Mouse (Mus musculus) lung, embryonic 14.5 days (tissue): ENCODE measurements at regions not wholly inside any gene's neighbourhood (a gene's known extent, or its start where the extent isn't known, plus 50 kb on each side); places are given as distances from the start of the nearest gene placed in this dataset.

Source experiments
- ATAC-seq: fragments of 200-750 bp; cut with Nextera tagmentation; 2 replicates; pipeline ENCODE4 v1.8.0; 2017; ENCODE audit warnings: mild to moderate bottlenecking, moderate TSS enrichment, moderate library complexity; ENCODE audit not compliant: insufficient read depth
- DNase-seq: peaks from one replicate; pipeline ENCODE4 v3.0.0-alpha.2; 2015
- H3K27ac ChIP-seq: fragments of 300-500 bp; sonication (generic); 2 replicates; pipeline ENCODE4 v1.5.1; 2014; ENCODE audit warnings: low read depth, mild to moderate bottlenecking, moderate library complexity
- H3K27me3 ChIP-seq: fragments of 300-500 bp; sonication (generic); 2 replicates; pipeline ENCODE4 v1.6.1; 2014; ENCODE audit warnings: low read length, control low read depth; ENCODE audit not compliant: insufficient read depth
- H3K36me3 ChIP-seq: fragments of 300-500 bp; sonication (generic); 2 replicates; pipeline ENCODE4 v1.6.1; 2014; ENCODE audit warnings: control low read depth; ENCODE audit not compliant: insufficient read depth
- H3K4me1 ChIP-seq: fragments of 300-500 bp; sonication (generic); 2 replicates; pipeline ENCODE4 v1.6.1; 2014; ENCODE audit warnings: antibody characterized with exemption, control low read depth; ENCODE audit not compliant: insufficient read depth
- H3K4me2 ChIP-seq: fragments of 300-500 bp; sonication (generic); 2 replicates; pipeline ENCODE4 v1.6.1; 2014; ENCODE audit warnings: mild to moderate bottlenecking
- H3K4me3 ChIP-seq: fragments of 300-500 bp; sonication (generic); 2 replicates; pipeline ENCODE4 v1.5.1; 2014; ENCODE audit warnings: low read depth, low read length
- H3K9ac ChIP-seq: fragments of 300-500 bp; sonication (generic); 2 replicates; pipeline ENCODE4 v1.6.1; 2014
- H3K9me3 ChIP-seq: fragments of 300-500 bp; sonication (generic); 2 replicates; pipeline ENCODE4 v1.6.1; 2016; ENCODE audit warnings: low read depth, low read length, control low read depth
- CTCF ChIP-seq: IDR thresholded peaks from 2 replicates; pipeline ENCODE4 v1.5.1; 2016; ENCODE audit warnings: antibody characterized with exemption, low read depth
- WGBS: fragments of 180-500 bp; shearing (Covaris S2); extraction: QIAGEN DNeasy Blood & Tissue Kit; methylation state at CpG from one replicate; pipeline ENCODE4 v1.1.7; 2014; 5-methylcytosine and 5-hydroxymethylcytosine counted together

DNA sequence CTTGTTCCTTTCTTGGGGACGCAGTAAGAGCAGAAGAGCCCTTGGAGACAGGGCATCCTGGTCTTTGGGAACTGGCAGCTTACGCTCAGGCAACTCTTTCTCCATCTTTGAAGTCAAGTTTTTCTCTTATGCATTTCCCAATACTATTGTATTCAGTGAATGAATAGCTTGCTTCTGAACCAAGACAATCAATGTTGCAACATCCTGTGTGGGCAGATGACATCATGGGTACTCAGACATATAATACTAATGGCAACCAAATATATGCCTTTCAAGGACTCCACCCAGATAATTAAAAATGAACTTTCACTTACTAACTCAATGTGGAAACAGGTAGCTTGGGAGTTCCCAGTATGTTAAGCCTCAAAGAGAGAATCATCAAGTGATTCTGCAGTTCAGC is 104.6 kb downstream of the Ngf start:
- no peak overlapping the region for H3K27ac ChIP-seq
- H3K4me3 ChIP-seq = no peak overlapping the region
- H3K4me2 ChIP-seq = no peak overlapping the region
- H3K27me3 ChIP-seq = no peaks in the 10 kb centered on the region
- DNase-seq = no peak
- H3K9me3 ChIP-seq = no peaks in the 10 kb centered on the region
- 88% methylated on average over 2 of the region's 2 CpGs for WGBS
- no peak overlapping the region for H3K9ac ChIP-seq
- H3K4me1 ChIP-seq = no peaks in the 10 kb centered on the region
- no peak for TF ChIP-seq CTCF
- H3K36me3 ChIP-seq = no peaks in the 10 kb centered on the region
- ATAC-seq = no peak

DNA sequence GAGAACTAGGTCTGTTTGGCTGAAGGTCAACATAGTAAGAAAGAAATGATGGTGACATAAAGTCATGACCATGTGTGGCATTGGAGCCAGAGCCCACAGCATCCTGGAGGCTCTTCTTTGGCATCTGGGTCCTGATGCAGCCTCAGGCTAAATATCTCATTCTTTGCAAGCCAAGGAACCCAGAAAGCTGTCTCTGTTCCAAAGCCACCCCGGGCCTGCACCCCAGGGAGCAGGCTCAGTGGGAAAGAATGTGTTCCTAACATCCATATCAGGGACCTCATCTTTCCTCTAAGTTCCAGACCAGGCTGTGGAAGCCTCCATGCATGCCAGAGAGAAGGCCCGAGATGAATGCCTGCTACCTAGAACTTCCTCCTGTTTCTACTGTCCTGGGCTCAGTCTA is 107.2 kb downstream of the Ngf start:
- H3K27ac ChIP-seq = no peak overlapping the region
- H3K9me3 ChIP-seq = no peaks in the 10 kb centered on the region
- no peaks in the 10 kb centered on the region for H3K4me1 ChIP-seq
- no peak for TF ChIP-seq CTCF
- WGBS = 80% methylated on average over 2 of the region's 2 CpGs
- H3K4me3 ChIP-seq = no peak overlapping the region
- ATAC-seq (no peak), DNase-seq (no peak)
- H3K36me3 ChIP-seq = no peaks in the 10 kb centered on the region
- no peak overlapping the region for H3K9ac ChIP-seq
- H3K27me3 ChIP-seq = no peaks in the 10 kb centered on the region
- H3K4me2 ChIP-seq = no peak overlapping the region

DNA sequence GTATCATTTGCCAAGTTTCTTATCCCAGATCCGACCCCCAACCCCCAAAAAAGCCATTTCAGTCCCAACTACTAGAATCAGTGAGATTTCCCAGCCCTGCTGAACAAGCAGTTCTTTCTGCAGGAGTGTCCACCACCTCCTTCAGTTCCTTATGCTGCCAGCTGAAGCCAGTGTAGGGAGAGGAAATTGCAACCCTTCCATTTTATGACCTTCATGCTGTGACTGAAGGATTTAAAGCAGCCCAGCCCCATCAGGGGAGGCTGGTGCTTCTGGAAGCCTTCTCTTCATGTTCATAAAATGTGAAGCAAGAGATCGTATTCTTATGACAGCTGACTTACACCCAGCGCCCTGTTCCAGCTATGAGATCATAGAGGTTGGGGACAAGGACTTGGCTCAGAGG is 112.1 kb downstream of the Ngf start:
- DNase-seq (no peak), ATAC-seq (no peak)
- no peak overlapping the region for H3K4me2 ChIP-seq

DNA sequence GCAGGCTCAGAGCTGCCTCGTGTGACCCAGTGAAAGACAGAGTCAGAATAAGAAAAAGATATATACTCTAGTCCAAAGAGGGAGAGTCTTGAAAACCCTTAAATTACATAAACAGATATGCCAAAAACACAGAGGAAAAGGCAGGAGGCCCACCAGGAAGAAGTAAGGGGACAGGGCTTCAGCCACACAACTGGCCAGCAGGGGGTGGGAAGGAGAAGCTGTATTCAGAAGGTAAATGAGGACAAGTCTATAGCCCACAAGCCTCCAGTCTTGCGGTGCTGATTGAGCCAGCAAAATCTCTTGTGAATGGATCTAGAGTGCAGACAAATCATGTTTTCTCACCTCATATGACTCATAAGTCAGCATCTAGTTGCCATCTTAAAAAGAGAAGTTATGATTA is 115.4 kb downstream of the Ngf start:
- peak; percentile 19; the same call in 1 of the 2 replicates for TF ChIP-seq CTCF
- WGBS = 67% methylated on average over 2 of the region's 2 CpGs

More for the DNA sequence above, 112.1 kb downstream of the Ngf start:
- Histone ChIP-seq H3K9ac (no peak overlapping the region), H3K36me3 (no peaks in the 10 kb centered on the region), H3K27ac (no peak overlapping the region), H3K4me3 (no peak overlapping the region), H3K4me1 (no peaks in the 10 kb centered on the region), H3K27me3 (no peaks in the 10 kb centered on the region), H3K9me3 (no peaks in the 10 kb centered on the region)
- no peak for TF ChIP-seq CTCF
- 73% methylated on average over 3 of the region's 3 CpGs for WGBS

DNA sequence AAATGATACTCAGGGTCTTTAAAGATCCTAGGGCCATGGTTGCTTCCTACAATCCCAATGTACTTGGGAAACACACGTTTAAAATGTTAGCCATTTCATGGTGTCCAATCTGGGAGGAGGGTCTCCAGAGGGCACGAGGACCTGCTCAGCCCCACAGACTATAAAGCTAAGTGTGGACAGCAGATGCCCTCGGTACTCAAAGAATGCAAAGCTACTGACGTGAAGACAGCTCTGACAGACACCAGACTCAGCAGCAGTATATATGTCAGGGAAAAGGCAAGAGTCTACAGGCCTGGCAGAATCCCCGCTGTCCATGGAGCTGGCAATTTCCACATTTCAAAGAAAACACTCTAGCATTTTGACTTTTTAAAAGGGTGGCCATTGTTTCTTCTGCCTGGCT is 116.5 kb downstream of the Ngf start:
- H3K4me1 ChIP-seq = no peaks in the 10 kb centered on the region
- H3K9me3 ChIP-seq = no peaks in the 10 kb centered on the region
- no peak overlapping the region for H3K9ac ChIP-seq
- DNase-seq = no peak
- WGBS = 58% methylated on average over 5 of the region's 5 CpGs
- H3K4me3 ChIP-seq = no peak overlapping the region
- no peaks in the 10 kb centered on the region for H3K36me3 ChIP-seq
- TF ChIP-seq CTCF = no peak
- H3K4me2 ChIP-seq = no peak overlapping the region
- no peak for ATAC-seq
- H3K27ac ChIP-seq = no peak overlapping the region
- no peaks in the 10 kb centered on the region for H3K27me3 ChIP-seq

More for the DNA sequence above, 115.4 kb downstream of the Ngf start:
- Histone ChIP-seq H3K9ac (no peak overlapping the region), H3K4me1 (no peaks in the 10 kb centered on the region), H3K27ac (no peak overlapping the region), H3K9me3 (no peaks in the 10 kb centered on the region), H3K27me3 (no peaks in the 10 kb centered on the region), H3K4me3 (no peak overlapping the region), H3K36me3 (no peaks in the 10 kb centered on the region), H3K4me2 (no peak overlapping the region)
- ATAC-seq (no peak), DNase-seq (no peak)

DNA sequence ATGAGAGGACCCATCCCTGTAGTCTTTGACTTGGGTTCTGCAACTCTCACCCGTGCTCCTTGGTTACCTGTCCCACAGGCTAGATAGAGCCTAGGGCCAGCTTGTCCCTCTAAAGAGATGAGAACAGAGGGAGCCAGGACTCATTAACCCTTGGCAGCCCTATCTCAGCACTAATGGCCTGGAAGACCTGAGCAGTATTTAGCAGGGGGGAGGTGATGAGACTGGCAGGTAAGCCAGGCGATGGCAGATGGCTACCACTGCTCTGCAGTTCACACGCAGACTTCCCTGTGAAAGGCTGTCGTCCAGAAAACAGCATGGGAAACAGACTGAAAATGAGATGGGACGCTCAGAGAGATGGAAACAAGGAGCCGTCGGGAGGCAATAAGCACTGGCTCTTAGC is 122.3 kb downstream of the Ngf start:
- Histone ChIP-seq H3K36me3 (no peaks in the 10 kb centered on the region), H3K9ac (no peak overlapping the region), H3K9me3 (no peaks in the 10 kb centered on the region), H3K4me3 (no peak overlapping the region), H3K27ac (no peak overlapping the region), H3K27me3 (no peaks in the 10 kb centered on the region), H3K4me1 (peaks cover 3% of the 10 kb centered on the region; the same call in 1 of the 2 replicates), H3K4me2 (no peak overlapping the region)
- no peak for TF ChIP-seq CTCF
- WGBS = 67% methylated on average over 7 of the region's 7 CpGs
- ATAC-seq = no peak
- DNase-seq = no peak

DNA sequence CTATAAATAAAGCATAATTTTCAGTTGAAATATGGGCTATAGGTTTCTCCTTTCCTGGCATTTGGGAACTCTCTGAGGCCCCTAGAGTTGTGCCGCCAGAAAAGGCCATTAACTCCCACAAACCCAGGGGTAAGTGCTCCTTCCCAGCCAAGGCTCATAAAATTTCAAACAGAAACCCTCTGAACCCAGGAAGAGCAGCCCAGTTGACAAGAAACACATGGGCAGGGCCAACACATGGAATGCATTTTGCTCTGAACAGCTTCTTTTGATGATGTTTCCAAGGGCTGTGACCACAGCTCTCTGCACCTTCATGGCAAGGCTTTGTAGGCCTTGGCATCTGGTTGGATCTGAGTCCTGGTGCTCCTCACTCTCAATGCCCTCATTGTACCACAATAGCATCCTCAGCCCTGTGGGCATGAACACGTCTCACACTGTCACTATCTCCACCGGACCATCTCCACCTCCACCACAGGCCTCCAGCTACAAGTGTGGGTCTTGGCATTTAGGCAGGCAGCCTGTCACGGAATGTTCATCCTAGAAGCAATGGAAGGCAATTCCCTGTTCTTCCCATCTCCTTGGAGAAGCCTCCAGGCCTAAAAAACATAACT is 127.3 kb downstream of the Ngf start:
- WGBS = 78% methylated on average over 4 of the region's 4 CpGs
- Histone ChIP-seq H3K9me3 (no peaks in the 10 kb centered on the region), H3K4me2 (no peak overlapping the region), H3K4me1 (peaks cover 3% of the 10 kb centered on the region; the same call in 1 of the 2 replicates), H3K27ac (no peak overlapping the region), H3K4me3 (no peak overlapping the region), H3K27me3 (no peaks in the 10 kb centered on the region), H3K36me3 (no peaks in the 10 kb centered on the region), H3K9ac (no peak overlapping the region)
- no peak for TF ChIP-seq CTCF
- ATAC-seq = no peak
- DNase-seq = no peak

DNA sequence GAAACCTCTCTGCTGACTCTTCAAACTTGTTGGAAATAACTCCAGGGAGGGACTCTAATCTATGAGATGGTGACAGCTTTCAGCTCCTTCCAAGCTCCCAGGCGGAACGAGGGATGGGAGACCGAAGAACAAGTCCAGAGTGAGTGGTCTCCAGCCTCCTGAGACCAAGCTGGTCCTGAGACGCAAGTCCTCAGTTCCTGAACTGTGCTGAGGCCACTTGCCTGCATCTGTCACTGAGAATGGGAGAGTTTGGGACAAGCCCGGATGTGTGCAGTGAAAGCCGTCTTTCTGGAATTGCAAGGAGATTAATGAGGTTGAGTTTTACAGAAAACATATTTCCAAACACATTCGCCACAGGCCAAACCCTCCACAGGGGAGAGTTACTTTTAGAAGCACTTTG is 129.3 kb downstream of the Ngf start:
- Histone ChIP-seq H3K9me3 (no peaks in the 10 kb centered on the region), H3K27me3 (no peaks in the 10 kb centered on the region), H3K36me3 (no peaks in the 10 kb centered on the region), H3K4me1 (no peaks in the 10 kb centered on the region), H3K9ac (no peak overlapping the region), H3K4me3 (no peak overlapping the region), H3K4me2 (no peak overlapping the region), H3K27ac (no peak overlapping the region)
- no peak for TF ChIP-seq CTCF
- no peak for ATAC-seq
- peak; percentile 47 for DNase-seq
- WGBS = 44% methylated on average over 7 of the region's 7 CpGs
